Mouse (Mus musculus) 3T3-L1 (cell line): ENCODE data around the gene Adcyap1r1.

ENCODE experiments used
- DNase-seq: peaks from one replicate; pipeline ENCODE4 v3.0.0-alpha.2; 2015; ENCODE audit warnings: low read depth, low spot score

Gene Adcyap1r1

GRCm38 (mm10) chr6:55451771-55452371, at the start of gene Adcyap1r1:
TSS of gene Adcyap1r1 (plus strand) at chr6:55451978.
- DNase-seq: no peak

GRCm38 (mm10) chr6:55402041-55402776, 49.6 kb upstream of the Adcyap1r1 start:
- DNase-seq: no peak

- peak; percentile 17 for DNase-seq
Measured at GRCm38 (mm10) chr6:55403411-55404309, 48.1 kb upstream of the Adcyap1r1 start.

GRCm38 (mm10) chr6:55404421-55404990, 47.3 kb upstream of the Adcyap1r1 start:
- DNase-seq: no peak

GRCm38 (mm10) chr6:55407345-55407744, 44.4 kb upstream of the Adcyap1r1 start:
- no peak for DNase-seq

GRCm38 (mm10) chr6:55410119-55410775, 41.5 kb upstream of the Adcyap1r1 start:
- no peak for DNase-seq

- peak; percentile 63 for DNase-seq
Measured at GRCm38 (mm10) chr6:55410977-55411376, 40.8 kb upstream of the Adcyap1r1 start.

GRCm38 (mm10) chr6:55416202-55416601, 35.6 kb upstream of the Adcyap1r1 start:
- DNase-seq: no peak

- no peak for DNase-seq
Measured at GRCm38 (mm10) chr6:55418746-55419410, 32.9 kb upstream of the Adcyap1r1 start.

- peak; percentile 57 for DNase-seq
Measured at GRCm38 (mm10) chr6:55420411-55420810, 31.4 kb upstream of the Adcyap1r1 start.

- DNase-seq: no peak
Measured at GRCm38 (mm10) chr6:55420869-55421361, 30.9 kb upstream of the Adcyap1r1 start.

GRCm38 (mm10) chr6:55432121-55432520, 19.7 kb upstream of the Adcyap1r1 start:
- DNase-seq: peak; percentile 87

GRCm38 (mm10) chr6:55434360-55434759, 17.4 kb upstream of the Adcyap1r1 start:
- no peak for DNase-seq

- DNase-seq: no peak
Measured at GRCm38 (mm10) chr6:55435266-55436159, 16.3 kb upstream of the Adcyap1r1 start.

GRCm38 (mm10) chr6:55437919-55438318, 13.9 kb upstream of the Adcyap1r1 start:
- DNase-seq: peak; percentile 77

- no peak for DNase-seq
Measured at GRCm38 (mm10) chr6:55438837-55439236, 12.9 kb upstream of the Adcyap1r1 start.

GRCm38 (mm10) chr6:55443927-55444688, 7.7 kb upstream of the Adcyap1r1 start:
- DNase-seq: no peak

GRCm38 (mm10) chr6:55444721-55445120, 7.1 kb upstream of the Adcyap1r1 start:
- DNase-seq: no peak

- DNase-seq: no peak
Measured at GRCm38 (mm10) chr6:55448199-55448598, 3.6 kb upstream of the Adcyap1r1 start.
